Mouse (Mus musculus): ENCODE data around the gene Zc3h18.

GRCm38 (mm10) chr8:122454409-122454808 lies 78.0 kb downstream of the Zc3h18 start:
- TF ChIP-seq ZNF384 (IDR thresholded peaks at IDR 0.05; ENCODE audit: low read depth, low read length) (no peak), MAFK (IDR thresholded peaks at IDR 0.05; ENCODE audit: insufficient read depth, low read depth, low read length) (no peak), CHD2 (IDR thresholded peaks at IDR 0.05; ENCODE audit: low read depth, low read length) (no peak), ZC3H11A (IDR thresholded peaks at IDR 0.05; ENCODE audit: borderline replicate concordance, low read depth, low read length) (no peak)

Data from ES-E14 (cell line).